Comparison of ENCODE assay signal across 21 mouse cellular contexts in genomic region chr4:106790218-106790617, GRCm38 (mm10). TPM values are rescaled to one million over a fixed set of nuclear protein-coding genes. Genes with fewer than 3 reads are reported as not detected.
"Had no signal": no experiment of that assay in that cellular context is flagged by ENCODE, and none has a peak within 500 bp of the region (broad histone marks: within the 10 kb centered on the region; RNA-seq: fewer than 3 reads in every experiment).

No protein-coding gene starts in this region.

RNA-seq across cellular contexts. Expression of gene Fam151a, which starts 56.5 kb away (rescaled TPM):
- total RNA-seq: gastrocnemius, adult 18-20 months; gastrocnemius, adult 8-10 months; gastrocnemius, postnatal 14 days; gastrocnemius, postnatal 36 days; hematopoietic stem cell, adult 5-6 weeks; hindbrain, postnatal 0 days; layer of hippocampus, adult 18-20 months; layer of hippocampus, postnatal 10 days; layer of hippocampus, postnatal 25 days; left cerebral cortex, postnatal 10 days; left cerebral cortex, postnatal 25 days; left cerebral cortex, postnatal 4 days; liver, adult 2 months had no signal
- polyA plus RNA-seq: heart, embryonic 11.5 days; heart, postnatal 0 days; hindbrain, embryonic 11.5 days; hindbrain, embryonic 13.5 days; hindbrain, embryonic 15.5 days; hindbrain, postnatal 0 days; liver, adult 2 months; liver, embryonic 12.5 days; liver, embryonic 15.5 days had no signal

RNA-seq across cellular contexts. Expression of gene Mroh7, which starts 59.5 kb away (rescaled TPM):
- total RNA-seq: hematopoietic stem cell, adult 5-6 weeks had no signal
- polyA plus RNA-seq: limb, embryonic 11.5 days had no signal
